Mouse (Mus musculus) liver (tissue): ENCODE measurements at regions not wholly inside any gene's neighbourhood (a gene's known extent, or its start where the extent isn't known, plus 50 kb on each side); places are given as distances from the start of the nearest gene placed in this dataset.

Experiments
- DNase-seq: peaks from one replicate; pipeline ENCODE4 v3.0.0-alpha.2; 2020; ENCODE audit warnings: mixed read lengths

DNA sequence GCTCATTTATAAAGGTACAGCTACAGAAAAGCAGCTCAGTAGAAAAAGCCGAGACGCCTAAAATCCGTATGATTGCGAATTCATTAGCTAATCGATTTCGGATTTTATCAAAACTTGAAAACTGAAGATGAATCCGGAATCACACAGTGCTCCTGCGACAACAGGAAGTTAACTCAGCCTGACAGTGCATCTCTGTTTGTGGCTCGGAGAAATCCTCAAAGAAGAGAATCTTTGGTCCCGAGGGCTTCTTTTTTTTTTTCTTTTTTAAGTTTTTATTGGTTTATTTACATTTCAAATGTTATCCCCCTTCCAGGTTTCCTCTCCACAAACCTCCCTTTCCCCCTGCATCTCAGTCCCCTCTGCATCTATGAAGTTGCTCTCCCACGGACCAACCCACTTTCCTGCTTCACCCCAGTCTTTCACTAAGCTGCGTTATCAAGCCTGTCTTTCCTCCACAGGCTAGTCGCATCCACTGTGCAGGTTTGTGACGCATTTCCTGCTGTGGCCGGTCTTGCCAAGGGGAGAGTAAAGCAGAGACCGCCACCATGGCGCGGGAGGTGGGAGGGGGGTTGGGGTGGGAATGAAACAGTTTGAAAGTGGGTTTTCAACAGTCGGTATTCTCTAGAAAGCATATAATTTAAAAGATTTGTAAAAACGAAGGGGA is 593.4 kb upstream of the Snrpn start:
- peak; percentile 3 for DNase-seq

DNA sequence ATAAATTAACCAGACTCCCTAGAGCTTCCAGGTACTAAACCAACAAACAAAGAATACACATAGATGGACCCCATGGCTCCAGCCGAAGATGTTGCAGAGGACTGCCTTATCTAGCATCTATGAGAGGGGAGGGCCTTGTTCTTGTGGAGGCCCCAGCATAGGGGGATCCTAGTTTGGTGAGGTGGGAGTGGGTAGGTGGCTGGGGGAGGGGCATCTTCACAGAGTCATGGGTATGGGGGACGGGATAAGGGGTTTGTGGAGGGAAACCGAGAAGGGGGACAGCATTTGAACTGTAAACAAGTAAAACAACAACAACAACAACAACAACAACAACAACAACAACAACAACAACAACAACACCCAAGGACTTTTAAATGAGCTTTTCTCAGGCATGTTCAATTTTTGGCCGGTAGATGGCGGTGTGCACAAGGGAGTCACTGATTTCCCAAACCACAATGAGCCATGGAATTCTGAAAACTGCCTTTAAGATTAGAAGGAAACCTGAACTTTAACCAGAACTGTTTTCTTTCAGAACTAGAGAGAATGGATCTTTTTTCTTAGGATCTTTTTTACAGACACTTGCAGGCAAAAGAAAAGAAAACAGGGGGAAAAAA is 588.2 kb upstream of the Snrpn start:
- DNase-seq, result peak; percentile 15
